ENCODE assay signal across 9 mouse cellular contexts in genomic region chr5:147992581-147993378, GRCm38 (mm10). TPM values are rescaled to one million over a fixed set of nuclear protein-coding genes. Genes with fewer than 3 reads are reported as not detected.
DNase-seq lines count a peak whose midpoint lies in the region; ATAC-seq and TF ChIP-seq lines count a peak whose summit lies in the region.
"Had no signal": no experiment of that assay in that cellular context is flagged by ENCODE, and none has a peak within 500 bp of the region (broad histone marks: within the 10 kb centered on the region; RNA-seq: fewer than 3 reads in every experiment).

No protein-coding gene starts in this region.

- no peak overlapping the region for H3K27ac ChIP-seq in forebrain, postnatal 0 days (ENCODE audit: low read depth, low read length)
- no peak overlapping the region for H3K27ac ChIP-seq in hindbrain, embryonic 11.5 days (ENCODE audit: low read depth, low read length)
- no peak overlapping the region for H3K27ac ChIP-seq in limb, embryonic 14.5 days (replicated peaks; ENCODE audit: low read depth, low read length)
- H3K27ac ChIP-seq: layer of hippocampus, adult 2 months had no signal

- H3K9me3 ChIP-seq in forebrain, postnatal 0 days (ENCODE audit: low read length), result no peaks in the 10 kb centered on the region
- no peaks in the 10 kb centered on the region for H3K9me3 ChIP-seq in hindbrain, embryonic 11.5 days (ENCODE audit: control insufficient read depth, low read length)
- no peaks in the 10 kb centered on the region for H3K9me3 ChIP-seq in limb, embryonic 14.5 days (ENCODE audit: control insufficient read depth, low read length)

- H3K4me1 ChIP-seq in forebrain, postnatal 0 days (ENCODE audit: insufficient read depth), result no peaks in the 10 kb centered on the region
- no peaks in the 10 kb centered on the region for H3K4me1 ChIP-seq in hindbrain, embryonic 11.5 days (replicated peaks; ENCODE audit: control insufficient read depth, insufficient read depth, low read length)
- H3K4me1 ChIP-seq in limb, embryonic 14.5 days (ENCODE audit: control insufficient read depth, insufficient read depth, low read length), result no peaks in the 10 kb centered on the region

- no peaks in the 10 kb centered on the region for H3K36me3 ChIP-seq in forebrain, postnatal 0 days (ENCODE audit: insufficient read depth)
- H3K36me3 ChIP-seq in hindbrain, embryonic 11.5 days (ENCODE audit: control insufficient read depth, insufficient read depth, low read length), result no peaks in the 10 kb centered on the region
- H3K36me3 ChIP-seq in limb, embryonic 14.5 days (ENCODE audit: control insufficient read depth, insufficient read depth, low read length), result no peaks in the 10 kb centered on the region
- H3K36me3 ChIP-seq in myocyte (ENCODE audit: control insufficient read depth, insufficient read depth), result no peaks in the 10 kb centered on the region

- no peak overlapping the region for H3ac ChIP-seq in myocyte (ENCODE audit: control insufficient read depth, insufficient read length)

- 25% methylated on average over 20 of the region's 20 CpGs for WGBS in forebrain, postnatal 0 days
- WGBS in hindbrain, embryonic 11.5 days, result 29% methylated on average over 20 of the region's 20 CpGs
- 15% methylated on average over 20 of the region's 20 CpGs for WGBS in limb, embryonic 14.5 days

- ATAC-seq in forebrain, postnatal 0 days, result peak; percentile 42
- ATAC-seq in hindbrain, embryonic 11.5 days (ENCODE audit: low FRiP score), result peak; percentile 59; the same call in 1 of the 2 replicates
- ATAC-seq in limb, embryonic 14.5 days (ENCODE audit: low FRiP score, low read depth), result peak; percentile 76; the same call in 1 of the 2 replicates

- H3K4me2 ChIP-seq in forebrain, postnatal 0 days (ENCODE audit: low read depth), result no peak overlapping the region
- H3K4me2 ChIP-seq in hindbrain, embryonic 11.5 days (replicated peaks; ENCODE audit: low read depth, low read length), result no peak overlapping the region
- H3K4me2 ChIP-seq in limb, embryonic 14.5 days (replicated peaks; ENCODE audit: low read depth, low read length, severe bottlenecking), result peak overlapping the region; percentile 14
- H3K4me2 ChIP-seq in myocyte (ENCODE audit: low read depth), result peak overlapping the region; percentile 34

- H3K27me3 ChIP-seq in forebrain, postnatal 0 days (ENCODE audit: insufficient read depth, low read length), result no peaks in the 10 kb centered on the region
- H3K27me3 ChIP-seq in hindbrain, embryonic 11.5 days (ENCODE audit: control insufficient read depth, insufficient read depth, low read length), result no peaks in the 10 kb centered on the region
- no peaks in the 10 kb centered on the region for H3K27me3 ChIP-seq in limb, embryonic 14.5 days (ENCODE audit: control insufficient read depth, insufficient read depth, low read length)
- H3K27me3 ChIP-seq in myocyte (ENCODE audit: control insufficient read depth, insufficient read depth, insufficient read length), result no peaks in the 10 kb centered on the region

- peak; percentile 38; the same call in 1 of the 2 replicates for TF ChIP-seq CTCF in forebrain, postnatal 0 days (IDR thresholded peaks at IDR 0.05; ENCODE audit: low read depth)

- H3K9ac ChIP-seq in forebrain, postnatal 0 days, result no peak overlapping the region
- H3K9ac ChIP-seq in hindbrain, embryonic 11.5 days (ENCODE audit: low read depth, low read length), result no peak overlapping the region
- no peak overlapping the region for H3K9ac ChIP-seq in limb, embryonic 14.5 days (ENCODE audit: low read depth, low read length, severe bottlenecking)

- peak; percentile 56 to 67 for DNase-seq in cerebellum, postnatal 10 days
- DNase-seq in cerebellum, adult 9-10 months, result no peak
- DNase-seq in adrenal gland, adult 8-10 months, result peak; percentile 85
- no peak for DNase-seq in forebrain, postnatal 0 days
- DNase-seq in hindbrain, embryonic 11.5 days (ENCODE audit: low spot score), result peak; percentile 77
- peak; percentile 54 for DNase-seq in limb, embryonic 14.5 days (ENCODE audit: low spot score)
- peak; percentile 73 for DNase-seq in urinary bladder, postnatal 25 days (ENCODE audit: low spot score)

- H3K79me2 ChIP-seq in myocyte (ENCODE audit: control insufficient read depth, insufficient read depth), result no peaks in the 10 kb centered on the region

- TF ChIP-seq POLR2A in limb, embryonic 14.5 days (IDR thresholded peaks at IDR 0.05; ENCODE audit: borderline replicate concordance, extremely low read depth, insufficient read depth, insufficient read length), result no peak
- TF ChIP-seq POLR2A in myocyte (IDR thresholded peaks at IDR 0.05; ENCODE audit: insufficient read length, low read depth), result no peak

- no peak overlapping the region for H3K4me3 ChIP-seq in forebrain, postnatal 0 days (ENCODE audit: low read depth, low read length)
- no peak overlapping the region for H3K4me3 ChIP-seq in hindbrain, embryonic 11.5 days (ENCODE audit: low read depth, low read length)
- no peak overlapping the region for H3K4me3 ChIP-seq in limb, embryonic 14.5 days (replicated peaks; ENCODE audit: low read length)
- no peak overlapping the region for H3K4me3 ChIP-seq in myocyte
- H3K4me3 ChIP-seq: layer of hippocampus, adult 2 months had no signal

TF ChIP-seq in myocyte, 11 proteins besides CTCF, POLR2A, EP300 and RAD21:
- TF ChIP-seq SRF (IDR thresholded peaks at IDR 0.05; ENCODE audit: control insufficient read depth, insufficient read length, low read depth) (no peak), REST (IDR thresholded peaks at IDR 0.05; ENCODE audit: insufficient read depth, insufficient read length) (no peak), POLR2AphosphoS2 (IDR thresholded peaks at IDR 0.05; ENCODE audit: insufficient read length, low read depth) (no peak)
TF ChIP-seq in myocyte: peak in this region for 0.

RNA-seq across cellular contexts. Expression of gene Mtus2, which starts 35.7 kb away (rescaled TPM):
- total RNA-seq in adrenal gland, adult 8-10 months (2022), result 1 to 10 TPM; 3.2 to 4.7 (median 3.8) TPM
- 33.1 and 45.7 TPM in 2 replicates for total RNA-seq in forebrain, postnatal 0 days (2014; rRNA removed)
- 30.2 and 35.4 TPM in 2 replicates for polyA plus RNA-seq in forebrain, postnatal 0 days (2015; fragmentation: Nextera tagmentation; extraction: Ambion mirVana)
- 22.2 and 29.2 TPM in 2 replicates for polyA plus RNA-seq in hindbrain, embryonic 11.5 days (2014; fragmentation: Nextera tagmentation; extraction: Ambion mirVana)
- polyA plus RNA-seq in limb, embryonic 14.5 days (2012; rRNA removed), result 3.0 and 3.2 TPM in 2 replicates
- 5.5 and 6.8 TPM in 2 replicates for polyA plus RNA-seq in limb, embryonic 14.5 days (2014; fragmentation: Nextera tagmentation; extraction: Ambion mirVana)
- 0.05 TPM for polyA plus RNA-seq in myocyte (2012; fragmentation: generic; extraction: Trizol)

Comparison
In these comparisons a context has a peak if more than half of its experiments do, and no peak if none do; other contexts are left out.
1. DNase-seq: peak in cerebellum, postnatal 10 days (2 of 2), adrenal gland, adult 8-10 months (single experiment), hindbrain, embryonic 11.5 days (single experiment), limb, embryonic 14.5 days (single experiment) and urinary bladder, postnatal 25 days (single experiment); none in cerebellum, adult 9-10 months (single experiment) and forebrain, postnatal 0 days (single experiment).
2. H3K4me2 ChIP-seq: peak in limb, embryonic 14.5 days (single experiment) and myocyte (single experiment); none in forebrain, postnatal 0 days (single experiment) and hindbrain, embryonic 11.5 days (single experiment).
3. Peak in every context shown above with its lines, with median percentiles within 50 percentile points of each other: ATAC-seq.